Mouse (Mus musculus) limb, embryonic 11.5 days (tissue): Measurements from ENCODE around the gene Fancc. TPM values are rescaled to one million over a fixed set of nuclear protein-coding genes. Genes with fewer than 3 reads are reported as not detected.
"Not testable (repeated sequence)": the region's sequence is repeated elsewhere in the genome, so short reads cannot be mapped to it uniquely, and the experiment has no call there.

Experiments
- ATAC-seq: fragments of 200-750 bp; cut with Nextera tagmentation; 2 replicates; pipeline ENCODE4 v1.8.0; 2017; ENCODE audit warnings: low read depth; ENCODE audit not compliant: insufficient number of reproducible peaks, low FRiP score, low TSS enrichment
- DNase-seq: peaks from one replicate; pipeline ENCODE4 v3.0.0-alpha.2; 2015; ENCODE audit warnings: low spot score
- H3K27ac ChIP-seq: fragments of 300-500 bp; sonication (generic); replicated peaks from 2 replicates; pipeline ENCODE4 v1.5.1; 2014; ENCODE audit warnings: low read depth, mild to moderate bottlenecking, low read length
- H3K27me3 ChIP-seq: fragments of 300-500 bp; sonication (generic); 2 replicates; pipeline ENCODE4 v1.6.1; 2014; ENCODE audit warnings: mild to moderate bottlenecking, low read length, mixed read lengths; ENCODE audit not compliant: control insufficient read depth, insufficient read depth
- H3K36me3 ChIP-seq: fragments of 300-500 bp; sonication (generic); 2 replicates; pipeline ENCODE4 v1.6.1; 2014; ENCODE audit warnings: mild to moderate bottlenecking, low read length, moderate library complexity, mixed read lengths; ENCODE audit not compliant: control insufficient read depth, insufficient read depth
- H3K4me1 ChIP-seq: fragments of 300-500 bp; sonication (generic); 2 replicates; pipeline ENCODE4 v1.6.1; 2014; ENCODE audit warnings: low read length, mixed read lengths; ENCODE audit not compliant: control insufficient read depth, insufficient read depth
- H3K4me2 ChIP-seq: fragments of 300-500 bp; sonication (generic); 2 replicates; pipeline ENCODE4 v1.6.1; 2014; ENCODE audit warnings: low read depth, mild to moderate bottlenecking, moderate library complexity; ENCODE audit not compliant: severe bottlenecking
- H3K4me3 ChIP-seq: fragments of 300-500 bp; sonication (generic); 2 replicates; pipeline ENCODE4 v1.5.1; 2014; ENCODE audit warnings: low read depth, low read length
- H3K9ac ChIP-seq: fragments of 300-500 bp; sonication (generic); 2 replicates; pipeline ENCODE4 v1.6.1; 2014; ENCODE audit warnings: mild to moderate bottlenecking, low read length
- H3K9me3 ChIP-seq: fragments of 300-500 bp; sonication (generic); 2 replicates; pipeline ENCODE4 v1.6.1; 2016; ENCODE audit warnings: low read length; ENCODE audit not compliant: control insufficient read depth
- WGBS: fragments of 180-500 bp; shearing (Covaris S2); extraction: QIAGEN DNeasy Blood & Tissue Kit; methylation state at CpG from one replicate; pipeline ENCODE4 v1.1.7; 2014; 5-methylcytosine and 5-hydroxymethylcytosine counted together
- polyA plus RNA-seq: library from polyadenylated mRNA; unstranded; fragments of >200 nt; fragmentation: Nextera tagmentation; extraction: Ambion mirVana; gene quantifications from 2 replicates; pipeline ENCODE4 v1.2.1, GENCODE M21; 2014

Gene Fancc
- polyA plus RNA-seq, 1 experiment from 2014 or later = 25.5 TPM

DNA sequence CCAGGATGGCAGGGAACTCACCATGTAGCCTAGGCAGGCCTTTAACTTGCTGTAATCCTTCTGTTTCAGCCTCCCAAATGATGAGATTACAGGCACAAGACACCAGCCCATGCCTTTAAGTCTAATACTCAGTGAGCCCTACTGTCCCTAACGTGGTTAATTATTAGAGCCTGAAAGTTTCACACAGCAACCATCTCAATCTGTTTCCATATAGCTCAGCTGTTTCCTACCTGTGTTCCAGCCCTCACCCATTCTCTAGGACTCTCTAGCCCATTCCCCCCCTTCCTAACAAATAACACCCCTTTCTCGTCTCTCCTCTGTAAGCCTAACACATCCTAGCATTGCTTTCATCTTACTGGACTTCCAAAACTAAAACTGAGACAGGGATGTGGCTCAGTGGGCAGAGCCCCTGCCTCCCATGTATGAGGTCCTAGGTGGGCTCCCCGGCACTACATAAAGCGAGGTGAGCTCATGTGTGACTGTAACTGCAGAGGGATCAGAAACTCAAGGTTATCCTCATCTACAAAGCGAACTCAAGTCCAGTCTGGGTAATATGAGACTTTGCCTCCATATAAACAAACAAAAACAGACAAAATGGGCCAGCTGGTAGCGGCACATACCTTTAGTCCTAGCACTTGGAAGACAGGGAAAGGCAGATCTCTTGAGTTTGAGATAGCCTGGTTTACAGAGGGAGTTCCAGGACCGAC is 123.5 kb downstream of the Fancc start:
- no peaks in the 10 kb centered on the region for H3K4me1 ChIP-seq
- DNase-seq (no peak), ATAC-seq (no peak)
- H3K9me3 ChIP-seq = no peaks in the 10 kb centered on the region
- WGBS = 87% methylated on average over 7 of the region's 7 CpGs
- no peaks in the 10 kb centered on the region for H3K27me3 ChIP-seq
- no peak overlapping the region for H3K9ac ChIP-seq
- H3K4me2 ChIP-seq = no peak overlapping the region
- no peaks in the 10 kb centered on the region for H3K36me3 ChIP-seq
- H3K27ac ChIP-seq = no peak overlapping the region
- no peak overlapping the region for H3K4me3 ChIP-seq

DNA sequence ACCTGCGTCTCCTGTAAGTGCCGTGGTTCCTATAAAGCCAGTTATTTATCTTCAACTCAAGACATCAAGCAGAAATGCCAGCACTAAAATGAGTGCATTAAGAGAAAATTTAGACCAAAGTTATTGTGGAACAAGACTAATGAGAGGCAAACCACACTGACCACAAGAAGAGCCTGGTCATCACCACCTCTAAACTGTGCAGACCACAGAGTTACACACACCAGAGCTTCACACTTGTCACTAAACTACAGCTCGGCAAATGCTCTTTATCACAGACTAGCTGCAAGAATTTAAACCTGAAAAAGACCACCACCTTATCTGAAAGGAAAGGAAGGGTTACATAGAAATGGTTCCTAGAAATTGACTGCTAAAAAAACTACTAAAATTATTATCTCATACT is 135.3 kb downstream of the Fancc start:
- 81% methylated on average over 3 of the region's 3 CpGs for WGBS
- no peak overlapping the region for H3K27ac ChIP-seq
- DNase-seq (no peak), ATAC-seq (no peak)
- no peak overlapping the region for H3K4me3 ChIP-seq
- peaks cover 3% of the 10 kb centered on the region; the same call in 1 of the 2 replicates for H3K4me1 ChIP-seq
- no peaks in the 10 kb centered on the region for H3K9me3 ChIP-seq
- no peaks in the 10 kb centered on the region for H3K36me3 ChIP-seq
- no peak overlapping the region for H3K9ac ChIP-seq
- H3K27me3 ChIP-seq = no peaks in the 10 kb centered on the region
- no peak overlapping the region for H3K4me2 ChIP-seq

- no peak overlapping the region for H3K27ac ChIP-seq
These were observed 136.8 kb downstream of the Fancc start for GRCm38 (mm10) chr13:63360111-63360885.

DNA sequence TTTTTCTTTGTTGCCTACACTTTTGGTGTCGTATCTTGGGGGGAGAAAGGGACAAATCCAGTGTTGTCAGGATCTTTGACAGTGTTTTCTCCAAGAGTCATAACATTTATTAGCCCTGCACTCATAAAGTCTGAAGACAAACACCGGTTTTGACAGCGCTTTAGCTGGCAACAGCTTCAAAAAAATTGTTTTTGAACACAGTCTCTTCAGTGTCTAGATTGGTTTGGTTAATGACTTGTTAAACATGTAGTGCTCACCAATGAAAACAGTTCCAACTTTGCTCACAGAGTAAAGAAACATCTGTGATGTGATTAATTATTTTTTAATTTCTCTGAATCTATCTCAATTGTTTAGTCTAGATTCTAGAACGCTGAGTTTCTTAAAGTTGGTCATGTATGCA is 137.7 kb downstream of the Fancc start:
- no peak overlapping the region for H3K9ac ChIP-seq
- no peak overlapping the region for H3K4me3 ChIP-seq
- ATAC-seq = no peak
- H3K9me3 ChIP-seq = no peaks in the 10 kb centered on the region
- no peak overlapping the region for H3K27ac ChIP-seq
- H3K4me1 ChIP-seq = peaks cover 3% of the 10 kb centered on the region; the same call in 1 of the 2 replicates
- H3K4me2 ChIP-seq = no peak overlapping the region
- WGBS = 87% methylated on average over 4 of the region's 4 CpGs
- no peaks in the 10 kb centered on the region for H3K27me3 ChIP-seq
- no peaks in the 10 kb centered on the region for H3K36me3 ChIP-seq
- no peak for DNase-seq

More at GRCm38 (mm10) chr13:63360111-63360885, 136.8 kb downstream of the Fancc start:
- H3K27me3 ChIP-seq = no peaks in the 10 kb centered on the region
- no peaks in the 10 kb centered on the region for H3K9me3 ChIP-seq
- H3K9ac ChIP-seq = no peak overlapping the region
- ATAC-seq = no peak
- H3K4me2 ChIP-seq = no peak overlapping the region
- DNase-seq = no peak
- H3K4me1 ChIP-seq = peaks cover 3% of the 10 kb centered on the region; the same call in 1 of the 2 replicates
- H3K36me3 ChIP-seq = no peaks in the 10 kb centered on the region
- 69% methylated on average over 4 of the region's 4 CpGs for WGBS
- no peak overlapping the region for H3K4me3 ChIP-seq

DNA sequence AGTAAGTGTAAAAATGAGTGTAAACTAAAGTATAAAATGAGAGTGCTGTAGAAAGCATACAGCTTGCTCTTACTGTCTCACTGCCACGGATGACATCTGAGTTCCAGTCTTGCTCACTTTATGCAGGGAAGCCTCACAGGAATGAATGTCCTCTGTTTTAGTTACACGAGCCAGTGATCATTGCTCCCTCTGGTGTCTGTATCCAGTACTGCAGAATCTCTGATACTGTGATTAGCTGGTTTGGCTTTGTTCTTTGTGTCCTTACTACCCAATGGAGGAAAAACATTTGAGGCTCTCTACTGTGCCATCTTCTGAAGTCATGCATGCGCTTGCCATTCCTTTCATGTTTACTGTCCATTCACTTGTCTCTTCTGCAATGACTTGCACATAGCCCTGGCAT is 140.5 kb downstream of the Fancc start:
- Histone ChIP-seq H3K36me3 (no peaks in the 10 kb centered on the region), H3K9me3 (no peaks in the 10 kb centered on the region), H3K4me2 (no peak overlapping the region), H3K4me3 (no peak overlapping the region), H3K4me1 (0 out of 2 replicates have a peak, but pooled peaks cover 3% of the 10 kb centered on the region), H3K9ac (no peak overlapping the region), H3K27ac (no peak overlapping the region), H3K27me3 (no peaks in the 10 kb centered on the region)
- ATAC-seq (no peak), DNase-seq (peak; percentile 77)
- 45% methylated on average over 3 of the region's 3 CpGs for WGBS

DNA sequence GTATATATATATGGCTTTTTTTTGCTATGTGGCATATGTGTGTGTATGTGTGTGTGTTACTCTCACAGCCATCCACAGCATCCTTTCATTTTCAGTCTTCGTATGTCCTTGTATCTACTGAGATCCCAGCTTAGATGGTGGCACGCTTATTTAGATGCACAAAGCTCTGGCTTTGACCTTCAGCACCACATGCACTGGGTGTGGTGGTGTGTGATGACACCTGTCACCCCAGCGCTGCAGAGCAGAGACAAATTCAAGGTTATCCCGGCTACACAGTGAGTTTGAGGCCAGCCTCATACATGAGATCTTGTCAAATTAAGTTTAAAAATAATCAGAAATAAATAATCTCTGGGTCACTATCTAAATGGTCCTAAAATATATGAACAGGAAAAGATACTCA is 141.0 kb downstream of the Fancc start:
- WGBS = 92% methylated on average over 4 of the region's 4 CpGs
- DNase-seq (no peak), ATAC-seq (no peak)
- no peaks in the 10 kb centered on the region for H3K36me3 ChIP-seq
- no peaks in the 10 kb centered on the region for H3K27me3 ChIP-seq
- no peak overlapping the region for H3K4me2 ChIP-seq
- H3K4me1 ChIP-seq = 0 out of 2 replicates have a peak, but pooled peaks cover 3% of the 10 kb centered on the region
- H3K9ac ChIP-seq = no peak overlapping the region
- H3K9me3 ChIP-seq = no peaks in the 10 kb centered on the region
- H3K4me3 ChIP-seq = no peak overlapping the region
- H3K27ac ChIP-seq = no peak overlapping the region

- H3K4me1 ChIP-seq, H3K27ac ChIP-seq, ATAC-seq, H3K9ac ChIP-seq, H3K4me3 ChIP-seq, H3K36me3 ChIP-seq, DNase-seq, H3K27me3 ChIP-seq, H3K4me2 ChIP-seq, H3K9me3 ChIP-seq: not testable (repeated sequence)
- WGBS = 89% methylated on average over 4 of the region's 4 CpGs
These were observed 143.8 kb downstream of the Fancc start for GRCm38 (mm10) chr13:63353312-63353711.

GRCm38 (mm10) chr13:63350076-63350475 is 147.0 kb downstream of the Fancc start:
- Histone ChIP-seq H3K9ac (no peak overlapping the region), H3K4me2 (no peak overlapping the region), H3K27me3 (no peaks in the 10 kb centered on the region), H3K36me3 (no peaks in the 10 kb centered on the region), H3K4me3 (no peak overlapping the region), H3K9me3 (no peaks in the 10 kb centered on the region), H3K27ac (no peak overlapping the region), H3K4me1 (no peaks in the 10 kb centered on the region)
- 93% methylated on average over 4 of the region's 4 CpGs for WGBS
- no peak for ATAC-seq
- DNase-seq = no peak
